ENCODE assay signal across 8 mouse cellular contexts in genomic region chr5:129586016-129586415, GRCm38 (mm10). TPM values are rescaled to one million over a fixed set of nuclear protein-coding genes. Genes with fewer than 3 reads are reported as not detected.
A peak's percentile ranks its signal among the peaks of the same experiment; 100 is the strongest.
DNase-seq lines count a peak whose midpoint lies in the region; ATAC-seq and TF ChIP-seq lines count a peak whose summit lies in the region.

No protein-coding gene starts in this region.

- intact Hi-C loops in heart, adult 2 months (cut with DNase I): loop anchor here (2.0 kb wide), 3 partner anchors 85 to 407 kb away; partner anchors contain the start of gene Sfswap

- H3K36me3 ChIP-seq in embryonic facial prominence, embryonic 10.5 days (replicated peaks): no peaks in the 10 kb centered on the region
- no peaks in the 10 kb centered on the region for H3K36me3 ChIP-seq in heart, adult 2 months (ENCODE audit: control insufficient read depth, insufficient read depth, low read length)
- no peaks in the 10 kb centered on the region for H3K36me3 ChIP-seq in kidney, adult 2 months (ENCODE audit: control insufficient read depth, insufficient read depth, low read length)
- no peaks in the 10 kb centered on the region for H3K36me3 ChIP-seq in limb, embryonic 15.5 days
- no peaks in the 10 kb centered on the region for H3K36me3 ChIP-seq in midbrain, postnatal 0 days (ENCODE audit: insufficient read depth, low read length)

- no peak for ATAC-seq in limb, embryonic 15.5 days (ENCODE audit: insufficient number of reproducible peaks, low FRiP score, low TSS enrichment, low read depth)
- peak; percentile 69 for ATAC-seq in midbrain, postnatal 0 days (ENCODE audit: low FRiP score)

- no peak overlapping the region for H3K9ac ChIP-seq in heart, adult 2 months (ENCODE audit: low read depth, low read length)
- no peak overlapping the region for H3K9ac ChIP-seq in limb, embryonic 15.5 days
- H3K9ac ChIP-seq in midbrain, postnatal 0 days (replicated peaks; ENCODE audit: low read length, poor library complexity, severe bottlenecking): peak overlapping the region; percentile 51

- under 1% methylated on average over 17 of the region's 17 CpGs for WGBS in embryonic facial prominence, embryonic 10.5 days
- under 1% methylated on average over 17 of the region's 17 CpGs for WGBS in heart, adult 2 months
- 2% methylated on average over 17 of the region's 17 CpGs for whole genome bisulfite sequencing in kidney, adult 2 months
- 0% methylated on average over 16 of the region's 17 CpGs for WGBS in limb, embryonic 15.5 days
- 0% methylated on average over 17 of the region's 17 CpGs for WGBS in midbrain, postnatal 0 days

- peaks cover 86% of the 10 kb centered on the region for H3K27me3 ChIP-seq in embryonic facial prominence, embryonic 10.5 days (replicated peaks; ENCODE audit: low read depth, poor library complexity, severe bottlenecking)
- 0 out of 2 replicates have a peak, but pooled peaks cover 2% of the 10 kb centered on the region for H3K27me3 ChIP-seq in heart, adult 2 months (ENCODE audit: control insufficient read depth, insufficient read depth, low read length)
- H3K27me3 ChIP-seq in kidney, adult 2 months (replicated peaks; ENCODE audit: control insufficient read depth, insufficient read depth, low read length): 0 out of 2 replicates have a peak, but pooled peaks cover 3% of the 10 kb centered on the region
- H3K27me3 ChIP-seq in limb, embryonic 15.5 days: peaks cover 57% of the 10 kb centered on the region
- no peaks in the 10 kb centered on the region for H3K27me3 ChIP-seq in midbrain, postnatal 0 days (ENCODE audit: insufficient read depth, low read length)

- TF ChIP-seq CTCF in heart, adult 2 months (IDR thresholded peaks at IDR 0.05): peak; percentile 92
- peak; percentile 63 for TF ChIP-seq CTCF in kidney, adult 2 months (conservative IDR thresholded peaks at IDR 0.05; ENCODE audit: insufficient read depth, insufficient read length, low read depth, low read length)
- TF ChIP-seq CTCF in midbrain, postnatal 0 days (IDR thresholded peaks at IDR 0.05): peak; percentile 96

- peak overlapping the region; percentile 76 for H3K27ac ChIP-seq in embryonic facial prominence, embryonic 10.5 days (replicated peaks)
- no peak overlapping the region for H3K27ac ChIP-seq in heart, adult 2 months
- H3K27ac ChIP-seq in kidney, adult 2 months (ENCODE audit: insufficient read depth, low read depth, low read length): no peak overlapping the region
- no peak overlapping the region for H3K27ac ChIP-seq in limb, embryonic 15.5 days
- H3K27ac ChIP-seq in midbrain, postnatal 0 days (ENCODE audit: low read depth, low read length): peak overlapping the region; percentile 4; the same call in 1 of the 2 replicates

- peaks cover 37% of the 10 kb centered on the region for H3K4me1 ChIP-seq in embryonic facial prominence, embryonic 10.5 days
- H3K4me1 ChIP-seq in heart, adult 2 months (ENCODE audit: control insufficient read depth, insufficient read depth, low read length): peaks cover 1% of the 10 kb centered on the region; the same call in 1 of the 2 replicates
- no peaks in the 10 kb centered on the region for H3K4me1 ChIP-seq in kidney, adult 2 months (ENCODE audit: control insufficient read depth, insufficient read depth, low read length)
- H3K4me1 ChIP-seq in limb, embryonic 15.5 days: peaks cover 33% of the 10 kb centered on the region
- peaks cover 9% of the 10 kb centered on the region; the same call in 1 of the 2 replicates for H3K4me1 ChIP-seq in midbrain, postnatal 0 days (ENCODE audit: insufficient read depth, low read length)

- H3K4me3 ChIP-seq in embryonic facial prominence, embryonic 10.5 days: peak overlapping the region; percentile 86
- H3K4me3 ChIP-seq in heart, adult 2 months: peak overlapping the region; percentile 30
- H3K4me3 ChIP-seq in kidney, adult 2 months (ENCODE audit: insufficient read depth, low read depth, low read length): peak overlapping the region; percentile 31
- H3K4me3 ChIP-seq in limb, embryonic 15.5 days: peak overlapping the region; percentile 67
- H3K4me3 ChIP-seq in midbrain, postnatal 0 days (ENCODE audit: low read depth, low read length): peak overlapping the region; percentile 63

- no peak for TF ChIP-seq EP300 in heart, adult 2 months (IDR thresholded peaks at IDR 0.05; ENCODE audit: insufficient read depth, low read depth, low read length)

- TF ChIP-seq POLR2A in heart, adult 2 months (IDR thresholded peaks at IDR 0.05; ENCODE audit: insufficient read depth, low read depth, low read length): no peak
- TF ChIP-seq POLR2A in kidney, adult 2 months (IDR thresholded peaks at IDR 0.05; ENCODE audit: low read depth, low read length): no peak

- peak overlapping the region; percentile 100 for H3K4me2 ChIP-seq in limb, embryonic 15.5 days
- H3K4me2 ChIP-seq in midbrain, postnatal 0 days (ENCODE audit: low read depth, low read length, poor library complexity, severe bottlenecking): peak overlapping the region; percentile 74

- no peaks in the 10 kb centered on the region for H3K9me3 ChIP-seq in embryonic facial prominence, embryonic 10.5 days
- no peaks in the 10 kb centered on the region for H3K9me3 ChIP-seq in limb, embryonic 15.5 days
- H3K9me3 ChIP-seq in midbrain, postnatal 0 days (ENCODE audit: low read length): no peaks in the 10 kb centered on the region

- H3K79me2 ChIP-seq in heart, adult 2 months (replicated peaks; ENCODE audit: control insufficient read depth, insufficient read depth, low read length): no peaks in the 10 kb centered on the region

- DNase-seq in B cell, adult 2 months: peak; percentile 93
- DNase-seq in adrenal gland, postnatal 25 days: peak; percentile 87
- peak; percentile 94 for DNase-seq in embryonic facial prominence, embryonic 10.5 days (ENCODE audit: low spot score)
- peak; percentile 81 to 89 for DNase-seq in heart, adult 2 months
- DNase-seq in kidney, adult 2 months: peak; percentile 77
- peak; percentile 88 for DNase-seq in midbrain, postnatal 0 days (ENCODE audit: low spot score)
- DNase-seq in spleen, postnatal 36 days (ENCODE audit: low spot score in 2 of 2): peak; percentile 68 to 71

RNA-seq across cellular contexts. Expression of gene Mmp17, which starts 2.0 kb away (rescaled TPM):
- 0.62 and 0.88 TPM in 2 replicates for total RNA-seq in adrenal gland, postnatal 25 days (2021)
- 2.1 and 3.4 TPM in 2 replicates for polyA plus RNA-seq in embryonic facial prominence, embryonic 10.5 days (2016; fragmentation: Nextera tagmentation; extraction: Ambion mirVana)
- 1 to 10 TPM; 1.0 to 1.4 TPM for total RNA-seq in heart, adult 2 months (2021)
- polyA plus RNA-seq in heart, adult 2 months (2012; rRNA removed): 1.4 and 1.5 TPM in 2 replicates
- polyA plus RNA-seq in kidney, adult 2 months (2012; rRNA removed): 1.6 and 2.5 TPM in 2 replicates
- polyA plus RNA-seq in limb, embryonic 15.5 days (2015; fragmentation: Nextera tagmentation; extraction: Ambion mirVana): 1.4 and 1.5 TPM in 2 replicates
- 22.9 and 24.6 TPM in 2 replicates for total RNA-seq in midbrain, postnatal 0 days (2014; rRNA removed)
- polyA plus RNA-seq in midbrain, postnatal 0 days (2015; fragmentation: Nextera tagmentation; extraction: Ambion mirVana): 10.0 and 11.6 TPM in 2 replicates

Comparison
In these comparisons a context has a peak if more than half of its experiments do, and no peak if none do; other contexts are left out.
1. H3K27ac ChIP-seq: peak in embryonic facial prominence, embryonic 10.5 days (single experiment) and midbrain, postnatal 0 days (single experiment); none in heart, adult 2 months (single experiment), kidney, adult 2 months (single experiment) and limb, embryonic 15.5 days (single experiment).
2. H3K4me3 ChIP-seq: peak in every context shown above with its lines; median percentile 86 in embryonic facial prominence, embryonic 10.5 days; 67 in limb, embryonic 15.5 days; 63 in midbrain, postnatal 0 days; 31 in kidney, adult 2 months; 30 in heart, adult 2 months.
3. Peak in every context shown above with its lines, with median percentiles within 50 percentile points of each other: DNase-seq and CTCF ChIP-seq.